Mouse (Mus musculus): Measurements from ENCODE around the gene Gm13023.
"Not testable (repeated sequence)": the region's sequence is repeated elsewhere in the genome, so short reads cannot be mapped to it uniquely, and the experiment has no call there.

Gene Gm13023

DNA sequence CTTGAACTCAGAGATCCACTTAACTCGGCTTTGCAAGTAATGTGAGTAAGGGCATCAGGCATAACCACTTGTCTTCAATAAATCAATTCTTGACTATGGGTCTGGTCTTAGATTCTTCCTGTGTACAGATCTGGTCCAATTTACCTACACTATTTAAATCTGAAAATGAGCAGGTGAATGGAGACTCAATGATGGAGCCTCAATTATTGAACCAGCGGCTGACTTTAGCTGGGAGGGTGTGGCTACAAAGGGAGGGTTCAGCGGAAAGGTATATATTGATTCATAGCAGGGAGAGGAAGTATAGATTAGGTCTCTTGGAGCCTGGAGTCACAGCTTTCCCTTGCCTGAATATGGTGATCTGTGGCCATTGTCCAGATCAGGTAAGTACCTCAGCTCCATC, at the start of gene Gm13023:
Gm13023 (plus strand) TSS at position 301 of the 400 bp plus-strand sequence.
- DNase-seq (ENCODE audit: extremely low read depth, low read depth): not testable (repeated sequence)

GRCm38 (mm10) chr4:143815993-143816392, 26.8 kb downstream of the Gm13023 start, which contains the start of gene Gm13084:
Gene Gm13084 (minus strand): TSS chr4:143816093.
- no peak for DNase-seq (ENCODE audit: extremely low read depth, low read depth)

Measured in MEL-GATA-1-ER (cell line).